Mouse (Mus musculus): ENCODE data around the gene Ica1l.

Gene Ica1l

DNA sequence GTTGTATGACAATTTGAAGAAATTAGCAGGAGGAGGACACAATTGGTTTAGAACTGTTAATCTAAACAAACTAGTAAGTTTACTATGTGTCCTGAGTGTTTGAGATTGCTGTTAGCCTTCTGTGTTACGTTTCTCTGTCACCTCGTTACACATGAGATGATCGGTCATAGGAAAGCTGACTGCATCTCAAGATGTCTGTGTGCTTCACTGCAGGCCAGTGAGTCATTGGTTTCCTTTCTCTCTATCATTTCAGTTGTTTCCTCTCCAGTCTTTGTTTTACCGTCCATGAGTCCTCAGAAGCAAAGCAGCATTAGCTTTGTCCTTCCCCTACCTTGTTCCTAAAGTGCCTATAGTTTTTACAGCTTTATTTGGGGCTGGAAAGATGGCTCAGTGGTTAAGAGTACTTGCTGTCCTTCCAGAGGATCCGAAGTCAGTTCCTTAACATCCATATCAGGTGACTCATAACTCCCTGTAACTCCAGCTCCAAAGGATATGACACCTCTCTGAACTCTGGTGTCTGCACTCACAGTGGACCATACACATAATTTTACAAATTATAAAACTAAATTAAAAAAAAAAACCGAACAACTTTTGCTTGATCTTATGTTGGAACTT, 76.7 kb downstream of the Ica1l start:
- in situ Hi-C loops (cut with MboI, MseI): no loop called here

DNA sequence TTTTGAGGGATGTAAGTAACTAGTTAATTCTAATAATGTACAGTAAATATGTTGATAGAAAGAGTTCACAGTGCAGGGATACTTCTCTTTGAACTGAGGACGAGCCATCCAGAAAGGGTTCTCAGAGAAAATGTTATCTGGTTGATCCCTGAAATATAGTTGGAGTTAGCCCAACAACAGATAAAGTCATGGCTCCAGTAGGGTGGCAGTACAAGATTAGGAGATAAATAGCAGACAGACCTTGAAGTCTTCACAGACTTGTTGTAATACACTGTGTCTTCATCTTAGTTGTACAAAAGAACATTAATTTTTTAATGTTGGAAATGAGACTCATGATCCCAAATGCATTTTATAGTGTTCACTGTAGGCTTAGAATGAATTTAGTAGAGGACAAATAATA, 83.0 kb downstream of the Ica1l start:
- in situ Hi-C loops (cut with MboI, MseI): no loop called here

DNA sequence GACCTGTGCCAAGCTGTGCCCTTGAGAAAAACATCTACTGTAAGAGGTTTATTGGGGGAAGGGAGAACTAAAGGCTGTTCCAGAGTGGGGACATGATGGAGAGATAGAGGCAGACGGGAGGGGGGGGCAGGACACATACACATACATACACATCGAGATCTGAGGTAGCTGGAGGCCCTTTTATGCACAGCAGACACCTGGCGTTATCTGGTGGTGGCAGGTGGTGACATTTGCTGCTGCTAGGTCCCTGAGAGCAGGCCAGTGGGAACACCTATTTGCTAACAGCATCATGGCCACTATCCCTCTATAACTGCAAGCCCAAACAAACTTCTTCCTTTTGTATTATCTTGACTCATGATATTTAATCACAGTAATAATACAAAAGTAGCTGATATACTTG, 85.8 kb downstream of the Ica1l start:
- in situ Hi-C loops (cut with MboI, MseI): no loop called here

DNA sequence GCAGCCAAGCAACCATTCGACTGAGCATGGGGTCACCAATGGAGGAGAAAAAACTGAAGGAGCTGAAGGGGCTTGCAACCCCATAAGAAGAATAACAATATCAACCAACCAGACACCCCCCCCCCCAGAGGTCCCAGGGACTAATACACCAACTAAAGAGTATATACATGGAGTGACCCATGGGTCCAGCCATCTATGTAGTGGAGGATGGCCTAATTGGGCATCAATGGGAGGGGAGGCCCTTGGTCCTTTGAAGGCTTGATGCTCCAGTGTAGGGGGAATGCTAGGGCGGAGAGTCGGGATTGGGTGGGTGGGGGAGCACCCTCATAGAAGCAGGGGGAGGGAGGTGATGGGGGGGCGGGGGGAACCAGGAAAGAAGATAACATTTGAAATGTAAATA, 95.5 kb downstream of the Ica1l start:
- in situ Hi-C loops (cut with MboI, MseI): no loop called here

DNA sequence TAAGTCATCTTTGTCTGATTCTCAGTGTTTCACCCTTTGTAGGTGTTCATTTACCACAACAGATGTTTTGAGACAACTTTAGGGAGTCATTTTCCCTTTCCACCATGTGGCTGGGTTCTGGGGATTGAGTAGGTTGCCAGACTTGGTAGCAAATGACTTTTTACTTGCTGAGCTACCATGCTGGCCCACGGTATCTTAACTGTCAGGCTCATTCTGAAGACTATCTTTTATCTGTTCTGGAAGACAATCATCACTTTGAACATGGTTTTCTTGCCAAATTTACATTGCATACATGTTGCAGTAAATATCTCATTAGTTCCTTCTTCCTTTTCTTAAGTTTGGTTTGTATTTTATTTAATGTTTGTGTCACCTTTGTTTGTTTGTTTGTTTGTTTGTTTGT, 97.0 kb downstream of the Ica1l start:
- in situ Hi-C loops (cut with MboI, MseI): no loop called here

DNA sequence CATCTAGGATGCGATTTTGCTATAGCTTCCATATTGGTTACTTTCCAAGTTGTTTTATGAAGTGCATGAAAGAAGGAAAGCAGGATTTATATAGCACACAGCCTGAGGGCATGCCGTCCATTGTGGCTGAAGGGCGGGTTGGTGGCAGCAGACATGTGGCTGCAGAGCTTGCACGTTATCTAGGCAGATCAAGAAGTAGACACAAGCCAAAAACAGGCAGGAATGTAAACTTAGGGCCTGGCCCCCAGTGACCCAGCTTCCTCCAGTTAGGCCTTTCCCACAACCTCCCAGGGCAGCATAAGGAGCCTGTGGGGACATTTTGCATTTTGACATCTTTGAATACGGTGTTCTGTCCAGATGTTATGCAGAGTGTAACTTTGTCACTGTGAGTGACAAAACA, 99.2 kb downstream of the Ica1l start:
- in situ Hi-C loops (cut with MboI, MseI): no loop called here

DNA sequence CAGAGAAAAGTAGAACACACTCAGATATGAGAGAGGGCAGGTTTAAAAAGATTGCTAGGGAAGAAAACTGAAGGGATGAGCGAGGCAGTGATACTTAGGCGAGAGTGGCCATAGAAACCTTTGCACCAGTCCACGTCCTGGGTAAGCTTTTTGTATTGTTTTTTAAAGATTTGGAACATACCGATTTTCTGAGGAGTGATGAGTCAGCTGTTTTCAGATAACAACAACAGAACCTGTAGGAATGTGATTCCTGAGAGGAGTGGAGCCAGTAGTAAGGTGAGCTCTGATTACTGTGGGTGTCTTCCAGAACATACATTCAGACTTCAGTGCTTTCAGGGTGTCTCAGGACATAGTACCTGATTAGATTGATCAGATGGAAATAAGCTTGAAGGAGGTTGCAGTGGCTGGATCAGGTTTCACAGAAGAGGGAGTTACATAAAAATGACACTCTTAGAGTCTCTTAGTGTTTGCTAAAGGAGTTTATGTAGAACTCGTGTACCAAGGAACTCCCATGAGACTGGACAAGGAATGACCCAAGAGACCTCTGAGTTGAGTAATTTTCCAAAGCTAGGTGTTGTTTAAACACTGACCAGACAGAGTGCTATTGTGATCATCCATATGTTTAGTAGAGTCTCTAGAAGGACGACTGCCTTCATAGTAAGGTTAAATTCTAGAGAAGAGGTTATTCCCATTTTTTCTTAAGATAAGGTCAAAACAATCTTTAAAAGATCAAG, 100.8 kb downstream of the Ica1l start:
- in situ Hi-C loops (cut with MboI, MseI): no loop called here

DNA sequence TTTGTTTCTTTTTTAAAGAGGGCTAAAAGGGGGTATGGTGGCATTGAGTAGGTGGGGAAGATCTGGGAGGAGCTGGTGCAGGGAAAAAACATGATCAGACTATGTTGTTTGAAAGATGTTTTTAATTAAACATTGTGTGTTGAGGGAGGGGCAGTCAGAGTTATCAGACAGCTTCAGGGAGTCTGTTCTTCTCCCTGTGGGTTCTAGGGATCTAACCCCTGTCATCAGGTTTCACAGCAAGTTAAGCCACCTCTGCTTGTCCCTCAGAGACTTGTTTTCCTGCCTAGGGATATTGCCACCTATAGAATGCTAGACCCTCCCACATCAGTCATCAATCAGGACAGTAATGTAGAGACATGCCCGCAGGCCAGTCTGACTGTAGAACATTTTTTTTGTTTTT, 101.9 kb downstream of the Ica1l start:
- in situ Hi-C loops (cut with MboI, MseI): no loop called here

DNA sequence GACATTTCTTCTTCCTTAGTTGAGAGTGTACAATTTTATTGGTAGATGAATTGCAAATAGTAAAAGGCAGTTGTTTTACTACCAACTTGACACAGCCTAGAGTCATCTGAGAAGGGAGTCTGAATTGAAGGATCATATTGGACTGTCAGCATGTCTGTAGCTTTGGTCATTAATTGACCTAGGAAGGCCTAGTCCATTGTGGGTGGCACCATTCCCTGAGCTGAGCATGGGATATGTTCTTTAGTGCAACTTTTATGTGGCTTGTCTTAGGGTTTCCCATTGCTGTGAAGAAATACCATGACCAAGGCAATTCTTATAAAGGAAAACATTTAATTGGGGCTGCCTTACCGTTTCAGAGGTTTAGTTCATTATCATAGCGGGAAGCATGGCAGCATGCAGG, 110.0 kb downstream of the Ica1l start:
- in situ Hi-C loops (cut with MboI, MseI): no loop called here
